Mouse (Mus musculus): ENCODE data around the gene Srek1.

DNA sequence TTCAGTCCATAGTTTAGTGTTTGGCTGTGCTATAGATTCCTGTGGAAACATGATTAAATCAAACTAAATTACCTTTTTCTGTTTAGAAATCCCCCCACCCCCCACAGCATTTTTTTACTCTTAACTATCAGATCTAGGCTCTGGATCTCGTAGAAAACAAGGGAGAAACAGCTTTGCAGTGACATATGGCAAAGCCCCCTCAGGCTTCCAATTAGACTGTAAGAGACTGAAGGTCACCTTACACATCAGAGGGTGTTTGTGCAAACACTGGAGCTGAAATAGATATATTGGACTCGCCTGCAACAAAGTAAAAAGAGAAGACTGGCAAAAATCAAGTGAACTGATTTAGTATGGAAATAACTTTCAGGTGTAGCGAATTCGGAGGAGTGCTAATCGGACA lies 29.3 kb upstream of the Srek1 start:
- TF ChIP-seq CTCF (IDR thresholded peaks at IDR 0.05; ENCODE audit: borderline replicate concordance, control insufficient read depth, extremely low read depth, insufficient read depth, low read length, poor library complexity) (no peak), POLR2A (IDR thresholded peaks at IDR 0.05; ENCODE audit: control insufficient read depth, extremely low read depth, insufficient read depth, low read length, poor library complexity) (no peak)

All from thymus, adult 2 months (tissue).